Mouse (Mus musculus) spleen, adult 2 months (tissue): ENCODE data around the gene Ncor2. TPM values are rescaled to one million over a fixed set of nuclear protein-coding genes. Genes with fewer than 3 reads are reported as not detected.

Experiments used
- DNase-seq, 2 experiments: peaks; one replicate each; pipeline versions ENCODE4 v3.0.0 to v3.0.0-alpha.2; 2012 to 2021; ENCODE audit warnings: low spot score in 2 of 2, low read depth in 1 of 2
- H3K27ac ChIP-seq: fragments of 200-500 bp; 2 replicates; pipeline ENCODE4 v1.5.1; 2012; ENCODE audit warnings: low read length, inconsistent platforms; ENCODE audit not compliant: insufficient read depth
- H3K27me3 ChIP-seq: fragments of 200-500 bp; 2 replicates; pipeline ENCODE4 v1.6.1; 2012; ENCODE audit warnings: mild to moderate bottlenecking, moderate library complexity, low read length, inconsistent platforms; ENCODE audit not compliant: control insufficient read depth, insufficient read depth
- H3K36me3 ChIP-seq: fragments of 200-500 bp; 2 replicates; pipeline ENCODE4 v1.6.1; 2012; ENCODE audit warnings: mild to moderate bottlenecking, low read length, inconsistent platforms; ENCODE audit not compliant: control insufficient read depth, insufficient read depth
- H3K4me1 ChIP-seq: fragments of 200-500 bp; 2 replicates; pipeline ENCODE4 v1.6.1; 2011; ENCODE audit warnings: inconsistent platforms; ENCODE audit not compliant: control insufficient read depth, insufficient read depth, insufficient read length
- H3K4me3 ChIP-seq: fragments of 200-500 bp; 2 replicates; pipeline ENCODE4 v1.5.1; 2011; ENCODE audit warnings: mild to moderate bottlenecking, inconsistent platforms; ENCODE audit not compliant: insufficient read depth, insufficient read length; ENCODE audit errors: extremely low read depth
- CTCF ChIP-seq: fragments of 200-500 bp; IDR thresholded peaks from 2 replicates; pipeline ENCODE4 v1.5.1; 2011; ENCODE audit warnings: mild to moderate bottlenecking, inconsistent platforms; ENCODE audit not compliant: insufficient read depth, insufficient read length, insufficient replicate concordance; ENCODE audit errors: extremely low read depth
- POLR2A ChIP-seq: fragments of 200-500 bp; IDR thresholded peaks from 2 replicates; pipeline ENCODE4 v1.6.1; 2011; ENCODE audit warnings: low read depth, low read length, inconsistent platforms
- WGBS: fragments of 180-500 bp; shearing (Covaris S2); methylation state at CpG from one replicate; pipeline ENCODE4 v1.1.7; 2018; 5-methylcytosine and 5-hydroxymethylcytosine counted together
- polyA plus RNA-seq: library from polyadenylated mRNA; depleted of rRNA; stranded (reverse); fragments of >200 nt; gene quantifications from 2 replicates; pipeline ENCODE4 v1.2.3, GENCODE M21; 2012

Ncor2 gene
- polyA plus RNA-seq, 1 experiment: 70.5 TPM

DNA sequence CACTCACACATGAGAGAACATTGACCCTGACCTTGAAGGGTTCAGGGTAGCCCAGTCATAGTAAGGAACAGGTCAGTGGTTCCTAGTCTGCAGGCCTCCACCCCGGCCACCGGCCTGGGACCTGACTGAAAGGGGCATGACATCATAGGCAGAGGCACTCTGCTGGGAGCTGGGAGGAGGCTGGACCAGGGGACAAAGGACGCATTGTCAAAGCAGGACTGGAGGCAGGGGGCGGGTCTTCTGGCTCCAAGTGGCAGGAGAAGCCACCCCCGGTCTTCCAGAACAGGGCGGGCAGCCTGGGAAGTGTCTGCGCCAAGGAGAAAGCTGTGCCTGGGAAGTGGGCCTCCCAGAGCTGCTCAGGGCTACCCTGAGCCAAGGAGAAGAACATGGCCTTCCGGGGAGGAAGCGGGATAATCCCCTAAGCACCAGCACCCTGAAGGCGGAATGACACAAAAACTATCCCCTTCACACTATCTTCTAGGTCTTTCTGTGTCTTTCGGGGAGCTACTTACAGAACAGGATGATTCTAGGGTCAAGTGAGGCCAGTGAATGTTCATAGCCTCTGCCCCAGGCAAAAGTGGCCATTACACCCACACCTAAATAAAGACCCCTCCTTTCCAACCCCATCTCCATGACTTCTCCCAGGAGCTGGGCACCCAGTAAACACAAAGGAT lies 44.1 kb downstream of the Ncor2 start:
- TF ChIP-seq POLR2A: no peak
- TF ChIP-seq CTCF: no peak
- H3K4me1 ChIP-seq: peaks cover 20% of the 10 kb centered on the region; the same call in 1 of the 2 replicates
- no peak overlapping the region for H3K4me3 ChIP-seq
- DNase-seq: no peak
- no peaks in the 10 kb centered on the region for H3K27me3 ChIP-seq
- WGBS: 86% methylated on average over 11 of the region's 11 CpGs
- H3K36me3 ChIP-seq: no peaks in the 10 kb centered on the region
- no peak overlapping the region for H3K27ac ChIP-seq

DNA sequence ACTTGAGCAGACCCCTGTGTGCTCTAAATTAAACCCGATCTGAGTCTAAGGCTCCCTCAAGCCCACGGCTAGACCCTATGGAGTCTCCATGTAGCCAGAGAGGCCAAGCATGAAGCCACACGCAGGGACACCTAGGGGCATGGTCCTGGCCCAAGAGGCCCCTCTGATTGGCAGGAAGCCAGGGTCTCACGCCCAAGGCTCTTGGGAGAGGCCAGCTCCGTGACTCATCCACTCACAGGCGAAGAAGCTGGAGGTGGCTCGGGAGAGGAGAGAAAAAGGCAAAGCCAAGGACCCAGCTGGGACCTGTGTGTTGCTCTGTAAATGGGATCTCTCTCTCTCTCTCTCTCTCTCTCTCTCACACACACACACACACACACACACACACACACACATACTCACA lies 44.6 kb downstream of the Ncor2 start:
- 78% methylated on average over 7 of the region's 7 CpGs for WGBS
- no peaks in the 10 kb centered on the region for H3K36me3 ChIP-seq
- no peaks in the 10 kb centered on the region for H3K27me3 ChIP-seq
- peaks cover 20% of the 10 kb centered on the region; the same call in 1 of the 2 replicates for H3K4me1 ChIP-seq
- no peak for TF ChIP-seq POLR2A
- no peak for TF ChIP-seq CTCF
- H3K27ac ChIP-seq: no peak overlapping the region
- H3K4me3 ChIP-seq: no peak overlapping the region
- no peak for DNase-seq

DNA sequence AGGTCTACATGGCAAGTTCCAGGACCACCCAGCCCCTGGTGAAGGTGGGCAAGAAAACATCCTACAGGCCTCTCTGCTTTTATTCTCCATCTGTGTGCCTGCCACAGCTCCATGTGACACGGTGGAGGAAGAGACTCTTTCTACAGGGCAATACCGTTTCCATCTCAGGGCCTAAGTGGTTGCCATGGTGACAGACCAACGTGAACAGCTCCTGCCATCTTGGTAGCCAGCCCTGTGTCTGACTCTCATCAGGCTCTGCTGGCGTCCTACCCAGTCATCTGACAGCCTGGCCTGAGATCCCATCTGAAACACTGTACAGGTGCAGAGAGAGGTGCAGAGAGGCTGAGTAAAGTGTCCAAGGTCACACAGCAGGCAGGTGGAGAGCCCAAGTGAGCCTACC lies 45.4 kb downstream of the Ncor2 start:
- TF ChIP-seq CTCF (no peak), POLR2A (no peak)

DNA sequence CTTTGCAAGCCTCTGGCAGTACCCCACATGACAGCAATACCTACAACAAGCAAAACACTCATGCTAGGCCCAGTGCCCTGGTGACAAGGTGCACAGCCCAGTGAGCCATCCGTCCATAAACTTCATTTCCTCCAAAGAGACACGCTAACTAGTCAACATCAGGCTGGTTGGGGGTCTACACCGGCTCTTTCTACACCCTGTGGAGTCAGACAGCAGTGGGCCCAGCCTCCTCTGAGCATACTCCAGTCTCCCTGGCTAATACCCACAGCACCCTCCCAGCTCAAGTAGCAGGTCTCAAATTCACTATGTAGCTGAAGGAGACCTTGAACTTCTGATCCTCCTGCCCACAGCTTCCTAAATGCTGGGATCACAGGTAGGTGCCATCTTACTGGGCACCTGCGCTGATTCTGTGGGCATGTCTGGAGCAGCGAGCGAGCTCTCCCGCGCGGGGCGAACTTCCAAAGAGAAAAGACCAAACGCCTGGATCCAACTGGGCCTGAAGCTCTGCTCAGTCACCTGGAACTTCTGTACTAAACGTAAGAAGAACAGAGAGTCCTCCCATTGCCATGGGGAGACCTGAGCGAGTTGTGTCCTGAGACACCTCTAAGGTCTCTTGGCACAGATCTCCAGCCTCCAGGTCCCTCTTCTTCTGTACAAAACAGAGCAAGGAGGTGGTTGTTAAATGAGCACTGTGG lies 46.3 kb downstream of the Ncor2 start:
- no peak overlapping the region for H3K27ac ChIP-seq
- H3K27me3 ChIP-seq: no peaks in the 10 kb centered on the region
- no peak for DNase-seq
- H3K36me3 ChIP-seq: no peaks in the 10 kb centered on the region
- 95% methylated on average over 13 of the region's 13 CpGs for WGBS
- no peak overlapping the region for H3K4me3 ChIP-seq
- TF ChIP-seq CTCF (no peak), POLR2A (no peak)
- H3K4me1 ChIP-seq: peaks cover 13% of the 10 kb centered on the region; the same call in 1 of the 2 replicates

More for the DNA sequence above, 45.4 kb downstream of the Ncor2 start:
- H3K27me3 ChIP-seq: no peaks in the 10 kb centered on the region
- no peaks in the 10 kb centered on the region for H3K36me3 ChIP-seq
- peaks cover 18% of the 10 kb centered on the region; the same call in 1 of the 2 replicates for H3K4me1 ChIP-seq
- 62% methylated on average over 4 of the region's 4 CpGs for WGBS
- H3K4me3 ChIP-seq: no peak overlapping the region
- H3K27ac ChIP-seq: no peak overlapping the region
- no peak for DNase-seq

DNA sequence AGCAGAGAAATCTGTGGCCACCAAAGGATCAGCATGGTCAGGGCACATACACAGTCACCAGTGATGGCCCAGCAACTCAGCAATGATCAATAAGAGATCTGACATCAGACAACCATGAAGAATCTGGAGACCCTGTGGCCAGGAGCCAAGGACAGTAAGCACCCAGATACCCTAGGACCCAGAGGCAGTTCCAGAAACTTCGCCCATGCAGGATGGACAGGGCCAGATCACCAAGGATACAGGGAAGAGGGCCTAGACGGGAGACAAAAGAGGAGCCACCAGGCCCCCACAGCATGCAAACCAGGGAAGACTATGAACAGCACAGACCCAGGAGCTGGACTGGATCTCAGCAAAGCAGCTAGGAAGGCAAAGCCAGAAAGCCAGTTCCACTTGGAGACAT lies 47.0 kb downstream of the Ncor2 start:
- WGBS: 91% methylated on average over 2 of the region's 2 CpGs
- no peak for DNase-seq
- Histone ChIP-seq H3K4me1 (peaks cover 9% of the 10 kb centered on the region; the same call in 1 of the 2 replicates), H3K4me3 (no peak overlapping the region), H3K27me3 (no peaks in the 10 kb centered on the region), H3K27ac (no peak overlapping the region), H3K36me3 (no peaks in the 10 kb centered on the region)
- TF ChIP-seq POLR2A (no peak), CTCF (no peak)

DNA sequence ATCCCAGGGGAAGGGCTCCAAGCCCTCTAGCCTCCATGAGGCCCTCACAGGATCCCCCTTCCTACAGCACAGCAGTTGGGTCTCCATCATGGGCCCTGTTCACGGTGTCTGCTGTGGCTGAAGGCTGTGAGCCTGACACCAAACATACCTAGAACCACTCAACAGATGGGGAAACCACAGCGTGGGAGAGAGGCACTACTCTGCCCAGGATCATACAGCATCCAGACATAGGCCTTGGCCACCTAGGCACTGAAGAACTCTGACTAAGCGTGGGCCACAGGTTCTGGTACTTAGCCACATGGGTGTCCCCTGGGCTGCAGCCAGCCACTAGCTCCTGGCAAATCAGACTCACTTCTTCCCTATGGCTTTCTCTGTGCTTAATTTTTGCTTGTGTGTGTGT lies 48.6 kb downstream of the Ncor2 start:
- DNase-seq: no peak
- no peak for TF ChIP-seq POLR2A
- TF ChIP-seq CTCF: no peak
- H3K27me3 ChIP-seq: no peaks in the 10 kb centered on the region
- 73% methylated on average over 3 of the region's 3 CpGs for WGBS
- no peaks in the 10 kb centered on the region for H3K36me3 ChIP-seq
- H3K4me1 ChIP-seq: no peaks in the 10 kb centered on the region; the same call in 1 of the 2 replicates
- no peak overlapping the region for H3K4me3 ChIP-seq
- no peak overlapping the region for H3K27ac ChIP-seq

DNA sequence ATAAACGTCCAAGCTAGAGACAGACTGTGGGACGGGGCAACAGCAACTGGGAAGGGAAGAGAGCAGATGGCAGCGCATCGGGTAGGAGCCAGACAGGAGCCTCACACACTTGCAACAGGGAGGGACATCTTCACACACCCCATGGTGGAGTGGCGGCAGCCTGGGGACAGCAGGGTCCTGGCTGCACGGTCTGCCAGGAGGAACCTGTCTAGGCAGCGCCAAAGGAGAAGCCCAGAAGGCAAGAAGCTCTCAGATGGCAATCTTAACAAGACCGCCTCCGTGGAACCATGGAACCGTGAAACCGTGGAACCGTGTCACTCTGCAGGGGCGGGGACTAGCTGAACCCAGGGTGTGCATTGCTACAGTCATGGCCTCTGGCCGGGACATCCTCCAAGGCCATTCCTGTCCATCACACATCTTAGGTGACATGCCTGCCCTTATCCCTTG lies 50.1 kb downstream of the Ncor2 start:
- H3K4me1 ChIP-seq: no peaks in the 10 kb centered on the region

More for the DNA sequence above, 50.1 kb downstream of the Ncor2 start:
- H3K36me3 ChIP-seq: peaks cover 3% of the 10 kb centered on the region
- DNase-seq: no peak
- no peak for TF ChIP-seq POLR2A
- no peak for TF ChIP-seq CTCF
- no peak overlapping the region for H3K4me3 ChIP-seq
- no peak overlapping the region for H3K27ac ChIP-seq
- no peaks in the 10 kb centered on the region for H3K27me3 ChIP-seq
- 77% methylated on average over 14 of the region's 14 CpGs for WGBS
